Mouse (Mus musculus): ENCODE measurements around the gene Rnf141. TPM values are rescaled to one million over a fixed set of nuclear protein-coding genes. Genes with fewer than 3 reads are reported as not detected.

The Rnf141 gene
- total and polyA plus RNA-seq, 2 experiments from 2014 or later, result 44.9 to 81.8 TPM

DNA sequence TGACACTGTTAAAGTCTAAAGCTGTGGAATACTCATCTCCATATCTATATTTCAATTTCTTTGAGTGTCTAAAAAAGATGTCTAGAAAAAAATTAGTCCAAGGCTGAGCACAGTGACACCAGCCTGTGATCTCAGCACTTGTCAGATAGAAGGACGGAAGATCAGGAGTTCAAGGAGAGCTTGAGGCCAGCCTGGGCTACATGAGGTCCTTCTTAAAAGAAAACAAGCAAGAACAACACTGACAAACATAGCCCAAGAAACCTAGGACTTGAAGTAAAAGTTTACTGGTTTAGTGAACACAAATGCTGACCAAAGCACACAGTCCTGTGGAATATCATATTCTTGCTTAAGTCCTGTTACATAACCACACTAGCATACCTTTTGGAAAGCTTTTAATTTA lies 10.2 kb downstream of the Rnf141 start:
- ATAC-seq, result no peak

DNA sequence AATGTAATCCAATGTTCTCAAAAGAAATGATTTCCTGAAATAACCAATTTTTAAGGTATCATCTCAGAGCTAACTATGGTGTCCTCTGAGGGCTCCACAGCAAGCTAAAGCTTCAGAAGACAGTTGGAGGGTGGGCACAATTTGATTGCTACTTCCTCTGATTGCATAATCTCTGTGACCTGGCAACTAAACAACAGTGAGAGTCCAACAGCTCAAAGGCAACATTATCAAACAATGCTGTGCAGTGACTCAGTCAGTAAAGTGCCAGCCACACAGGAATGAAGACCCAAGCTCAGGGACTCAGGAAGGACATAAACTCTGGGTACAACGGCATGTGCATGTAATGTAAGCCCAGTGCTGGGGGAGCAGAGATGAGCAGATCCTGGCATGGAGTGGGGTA lies 11.2 kb downstream of the Rnf141 start:
- no peak overlapping the region for H3K4me3 ChIP-seq (ENCODE audit: low read depth, low read length)
- no peak overlapping the region for H3K4me2 ChIP-seq (ENCODE audit: low read depth)
- ATAC-seq (no peak), DNase-seq (no peak)
- H3K36me3 ChIP-seq (ENCODE audit: insufficient read depth), result peaks cover 35% of the 10 kb centered on the region
- H3K9ac ChIP-seq, result no peak overlapping the region
- no peaks in the 10 kb centered on the region for H3K27me3 ChIP-seq (ENCODE audit: insufficient read depth, low read length)
- H3K4me1 ChIP-seq (ENCODE audit: insufficient read depth), result no peaks in the 10 kb centered on the region
- TF ChIP-seq CTCF (IDR thresholded peaks at IDR 0.05; ENCODE audit: low read depth), result no peak
- no peaks in the 10 kb centered on the region for H3K9me3 ChIP-seq (ENCODE audit: low read length)
- no peak overlapping the region for H3K27ac ChIP-seq (ENCODE audit: low read depth, low read length)
- WGBS, result 96% methylated on average over 1 of the region's 1 CpGs

More for the DNA sequence above, 10.2 kb downstream of the Rnf141 start:
- H3K9ac ChIP-seq, result no peak overlapping the region
- no peak overlapping the region for H3K4me2 ChIP-seq (ENCODE audit: low read depth)
- H3K4me3 ChIP-seq (ENCODE audit: low read depth, low read length), result no peak overlapping the region
- H3K27ac ChIP-seq (ENCODE audit: low read depth, low read length), result no peak overlapping the region
- WGBS, result 90% methylated on average over 1 of the region's 1 CpGs
- no peaks in the 10 kb centered on the region for H3K27me3 ChIP-seq (ENCODE audit: insufficient read depth, low read length)
- DNase-seq, result no peak
- H3K9me3 ChIP-seq (ENCODE audit: low read length), result no peaks in the 10 kb centered on the region
- TF ChIP-seq CTCF (IDR thresholded peaks at IDR 0.05; ENCODE audit: low read depth), result no peak
- H3K4me1 ChIP-seq (ENCODE audit: insufficient read depth), result no peaks in the 10 kb centered on the region
- H3K36me3 ChIP-seq (ENCODE audit: insufficient read depth), result peaks cover 30% of the 10 kb centered on the region

DNA sequence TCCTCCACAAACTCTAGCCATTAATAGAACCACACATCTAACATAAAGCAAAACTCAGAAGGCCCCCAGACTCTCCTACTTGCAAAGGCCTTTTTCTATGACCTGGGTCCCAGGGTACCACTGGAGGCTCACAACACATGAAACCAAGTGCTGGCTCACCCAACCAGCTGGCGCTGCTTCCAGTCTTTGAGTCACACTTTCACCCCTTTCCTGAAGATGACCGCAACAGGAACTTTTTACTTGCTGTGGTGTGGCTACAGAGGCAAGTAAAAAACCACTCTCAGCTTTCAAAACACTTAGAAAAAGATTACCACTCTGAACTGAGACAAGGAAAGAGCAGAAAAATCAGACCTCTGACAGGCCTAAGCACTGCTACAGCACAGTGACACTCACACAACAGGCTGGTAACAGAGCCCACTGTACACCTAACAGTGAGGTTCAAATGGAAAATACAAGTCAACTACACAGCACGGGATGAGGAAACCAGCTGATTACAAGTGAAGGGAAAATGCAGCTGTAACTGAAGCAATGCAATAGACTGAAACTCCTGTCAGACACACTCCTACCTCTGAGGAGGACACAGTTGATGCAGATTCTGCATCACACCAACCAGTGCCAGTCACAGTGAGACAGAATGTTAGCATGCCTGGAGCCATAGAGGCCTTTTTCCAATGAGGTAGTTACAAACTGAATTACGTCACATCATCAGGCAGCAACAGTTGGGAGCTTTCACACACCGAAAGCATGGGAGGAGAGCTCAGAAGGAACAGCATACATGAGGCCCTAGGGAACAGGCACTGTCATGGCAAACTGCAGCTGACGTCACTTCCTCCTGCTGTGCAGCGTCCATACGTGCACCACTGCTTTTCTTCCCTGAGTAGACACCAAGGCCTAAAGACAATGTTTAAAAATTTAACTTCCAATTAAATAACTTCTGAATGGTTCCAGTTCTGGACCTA lies 20.0 kb downstream of the Rnf141 start:
- WGBS, result 87% methylated on average over 8 of the region's 8 CpGs
- no peaks in the 10 kb centered on the region for H3K27me3 ChIP-seq (ENCODE audit: insufficient read depth, low read length)

DNA sequence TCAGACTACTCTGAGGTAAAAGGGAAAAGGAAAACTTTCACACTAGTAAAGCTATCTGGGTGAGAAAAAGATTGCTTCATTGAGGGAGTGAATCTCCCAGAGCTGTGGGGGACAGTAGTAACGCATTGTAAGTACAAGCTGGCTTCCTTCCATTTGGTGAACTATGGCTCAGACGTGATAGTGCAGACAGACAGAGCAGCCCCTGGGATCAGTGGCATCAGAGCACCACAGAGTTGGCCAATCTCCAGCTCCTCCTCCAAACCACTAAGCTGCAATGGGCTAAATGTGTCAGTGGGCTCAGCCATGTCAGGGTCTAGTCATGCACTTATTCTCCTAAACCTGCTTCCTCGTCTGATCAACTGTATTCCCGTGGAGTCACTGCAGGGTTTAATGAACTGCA lies 20.7 kb downstream of the Rnf141 start:
- Histone ChIP-seq H3K4me2 (ENCODE audit: low read depth) (no peak overlapping the region), H3K27me3 (ENCODE audit: insufficient read depth, low read length) (no peaks in the 10 kb centered on the region), H3K36me3 (ENCODE audit: insufficient read depth) (peaks cover 33% of the 10 kb centered on the region), H3K4me3 (ENCODE audit: low read depth, low read length) (no peak overlapping the region), H3K4me1 (ENCODE audit: insufficient read depth) (no peaks in the 10 kb centered on the region), H3K9ac (no peak overlapping the region), H3K27ac (ENCODE audit: low read depth, low read length) (no peak overlapping the region), H3K9me3 (ENCODE audit: low read length) (no peaks in the 10 kb centered on the region)
- no peak for TF ChIP-seq CTCF (IDR thresholded peaks at IDR 0.05; ENCODE audit: low read depth)
- WGBS, result 75% methylated on average over 4 of the region's 4 CpGs
- no peak for ATAC-seq
- DNase-seq, result no peak

More for the DNA sequence above, 20.0 kb downstream of the Rnf141 start:
- no peak overlapping the region for H3K27ac ChIP-seq (ENCODE audit: low read depth, low read length)
- no peak overlapping the region for H3K4me3 ChIP-seq (ENCODE audit: low read depth, low read length)
- TF ChIP-seq CTCF (IDR thresholded peaks at IDR 0.05; ENCODE audit: low read depth), result no peak
- H3K9ac ChIP-seq, result no peak overlapping the region
- ATAC-seq (no peak), DNase-seq (no peak)
- peaks cover 40% of the 10 kb centered on the region for H3K36me3 ChIP-seq (ENCODE audit: insufficient read depth)
- no peak overlapping the region for H3K4me2 ChIP-seq (ENCODE audit: low read depth)
- H3K9me3 ChIP-seq (ENCODE audit: low read length), result no peaks in the 10 kb centered on the region
- no peaks in the 10 kb centered on the region for H3K4me1 ChIP-seq (ENCODE audit: insufficient read depth)

DNA sequence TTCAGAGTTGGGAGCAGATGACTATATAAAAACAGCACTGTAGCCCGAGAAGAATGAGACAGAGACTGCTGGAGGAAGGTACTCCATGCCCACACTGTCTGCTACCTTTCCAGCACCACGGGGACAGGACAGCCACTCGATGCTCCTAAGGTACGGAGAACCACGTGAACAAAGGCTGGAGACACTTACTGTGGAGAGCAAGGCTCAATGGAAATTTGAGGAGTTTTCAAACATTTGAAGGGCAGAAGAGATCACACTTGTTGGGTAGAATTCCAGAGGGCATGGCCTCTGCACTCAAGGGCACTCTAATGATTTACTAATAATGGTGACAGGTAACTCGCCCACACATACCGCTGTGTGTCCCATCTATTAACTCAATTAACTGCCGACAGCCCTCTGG lies 21.2 kb downstream of the Rnf141 start:
- no peak for TF ChIP-seq CTCF (IDR thresholded peaks at IDR 0.05; ENCODE audit: low read depth)
- H3K4me2 ChIP-seq (ENCODE audit: low read depth), result no peak overlapping the region
- H3K27me3 ChIP-seq (ENCODE audit: insufficient read depth, low read length), result no peaks in the 10 kb centered on the region
- no peaks in the 10 kb centered on the region for H3K4me1 ChIP-seq (ENCODE audit: insufficient read depth)
- ATAC-seq, result no peak
- DNase-seq, result no peak
- H3K9ac ChIP-seq, result no peak overlapping the region
- H3K4me3 ChIP-seq (ENCODE audit: low read depth, low read length), result no peak overlapping the region
- H3K9me3 ChIP-seq (ENCODE audit: low read length), result no peaks in the 10 kb centered on the region
- WGBS, result 93% methylated on average over 8 of the region's 8 CpGs
- peaks cover 32% of the 10 kb centered on the region for H3K36me3 ChIP-seq (ENCODE audit: insufficient read depth)
- H3K27ac ChIP-seq (ENCODE audit: low read depth, low read length), result no peak overlapping the region

DNA sequence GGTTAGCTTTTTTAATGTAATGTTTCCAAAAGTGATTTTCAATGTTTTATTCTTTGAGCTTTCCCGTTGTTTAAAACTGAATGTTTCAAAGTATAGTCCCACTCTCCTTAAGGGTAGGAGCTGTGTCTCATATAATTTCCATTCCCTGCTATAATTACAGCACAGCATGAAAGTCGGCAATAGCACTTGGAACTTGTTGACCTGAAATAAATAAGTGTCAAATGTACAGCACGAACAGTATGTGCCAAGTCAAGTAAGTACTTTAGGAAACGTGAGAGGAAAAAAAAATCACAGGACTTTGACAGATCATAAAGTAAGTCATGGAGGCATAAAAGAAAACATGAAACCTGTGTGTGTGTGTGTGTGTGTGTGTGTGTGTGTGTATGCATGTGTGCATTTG lies 22.2 kb downstream of the Rnf141 start:
- Histone ChIP-seq H3K9me3 (ENCODE audit: low read length) (no peaks in the 10 kb centered on the region), H3K4me1 (ENCODE audit: insufficient read depth) (no peaks in the 10 kb centered on the region), H3K27ac (ENCODE audit: low read depth, low read length) (no peak overlapping the region), H3K36me3 (ENCODE audit: insufficient read depth) (peaks cover 29% of the 10 kb centered on the region), H3K4me2 (ENCODE audit: low read depth) (no peak overlapping the region), H3K9ac (no peak overlapping the region), H3K27me3 (ENCODE audit: insufficient read depth, low read length) (no peaks in the 10 kb centered on the region), H3K4me3 (ENCODE audit: low read depth, low read length) (no peak overlapping the region)
- TF ChIP-seq CTCF (IDR thresholded peaks at IDR 0.05; ENCODE audit: low read depth), result no peak
- DNase-seq (no peak), ATAC-seq (no peak)
- WGBS, result 59% methylated on average over 4 of the region's 4 CpGs

DNA sequence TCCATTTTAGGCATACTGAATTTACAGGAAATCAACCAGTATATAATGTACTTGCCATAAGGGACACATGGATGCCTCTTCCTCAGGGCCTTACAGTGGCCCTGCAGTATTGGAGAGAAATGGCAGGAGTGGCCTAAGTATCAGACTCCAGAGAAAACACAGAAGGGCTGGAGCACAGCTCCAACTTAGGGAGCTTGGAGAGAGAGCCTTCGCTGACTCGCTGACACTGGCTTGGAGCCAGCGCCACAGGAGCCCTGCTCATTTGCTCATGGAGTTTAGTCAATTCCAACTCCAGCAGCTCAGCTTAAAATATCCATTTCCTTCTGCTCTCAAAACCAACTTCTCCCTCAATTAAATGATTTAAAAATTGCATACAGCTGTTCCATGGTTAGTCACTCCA lies 22.6 kb downstream of the Rnf141 start:
- ATAC-seq (peak; percentile 38), DNase-seq (peak; percentile 66)
- TF ChIP-seq CTCF (IDR thresholded peaks at IDR 0.05; ENCODE audit: low read depth), result no peak
- no peak overlapping the region for H3K4me3 ChIP-seq (ENCODE audit: low read depth, low read length)
- WGBS, result 43% methylated on average over 3 of the region's 3 CpGs
- no peak overlapping the region for H3K9ac ChIP-seq
- H3K27ac ChIP-seq (ENCODE audit: low read depth, low read length), result no peak overlapping the region
- no peak overlapping the region for H3K4me2 ChIP-seq (ENCODE audit: low read depth)
- H3K4me1 ChIP-seq (ENCODE audit: insufficient read depth), result no peaks in the 10 kb centered on the region
- H3K36me3 ChIP-seq (ENCODE audit: insufficient read depth), result peaks cover 29% of the 10 kb centered on the region
- no peaks in the 10 kb centered on the region for H3K27me3 ChIP-seq (ENCODE audit: insufficient read depth, low read length)
- no peaks in the 10 kb centered on the region for H3K9me3 ChIP-seq (ENCODE audit: low read length)
